Comparison of ENCODE assay signal across 9 mouse cellular contexts in the genomic region with DNA sequence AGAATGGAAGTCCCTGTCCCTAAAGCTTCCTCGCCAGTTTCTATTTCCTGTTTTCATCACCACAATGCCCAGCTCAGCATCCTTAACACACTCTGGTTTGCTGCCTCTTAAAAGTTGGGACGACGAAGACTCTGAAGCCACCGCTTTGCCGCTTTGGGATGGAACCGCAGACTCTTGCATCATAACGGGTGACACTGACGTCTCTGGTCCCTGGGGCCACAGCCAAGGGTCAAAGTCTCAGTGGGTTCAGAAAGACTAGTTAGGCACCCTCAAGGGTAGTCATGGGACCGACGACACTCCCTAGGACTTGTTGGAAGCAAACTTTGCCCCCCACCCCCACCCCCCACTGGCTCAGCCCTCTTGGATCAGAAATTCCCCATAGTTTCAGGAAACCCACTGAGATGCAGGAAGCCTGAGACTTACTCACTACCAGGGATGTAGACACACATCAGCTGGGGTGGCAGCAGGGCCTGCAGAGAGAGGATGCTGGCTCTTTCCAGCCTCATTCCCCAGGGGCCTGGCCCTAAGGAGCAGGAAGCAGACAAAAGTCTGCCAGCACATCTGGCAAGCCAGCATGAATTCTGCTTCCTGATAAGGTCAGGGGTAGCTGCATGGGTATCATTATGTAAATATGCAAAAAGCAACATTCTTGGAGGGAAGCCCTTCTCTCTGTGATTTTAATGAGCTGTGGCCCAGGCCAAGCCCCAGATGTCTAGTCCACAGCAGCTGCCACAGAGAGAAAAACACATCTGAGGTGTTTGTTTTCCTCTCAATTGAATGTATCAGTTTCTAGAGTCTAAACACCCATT. TPM values are rescaled to one million over a fixed set of nuclear protein-coding genes. Genes with fewer than 3 reads are reported as not detected.
A peak's percentile ranks its signal among the peaks of the same experiment; 100 is the strongest.
DNase-seq lines count a peak whose midpoint lies in the region; ATAC-seq lines count a peak whose summit lies in the region.
"Had no signal": no experiment of that assay in that cellular context is flagged by ENCODE, and none has a peak within 500 bp of the region (broad histone marks: within the 10 kb centered on the region; RNA-seq: fewer than 3 reads in every experiment).

No protein-coding gene starts in this region.

- WGBS in lung, embryonic 16.5 days, result 36% methylated on average over 10 of the region's 10 CpGs

- no peak overlapping the region for H3K4me2 ChIP-seq in lung, embryonic 16.5 days (ENCODE audit: low read depth, low read length)

- ATAC-seq in granulocyte monocyte progenitor cell, adult 5-6 weeks (replicated peaks; ENCODE audit: poor library complexity, severe bottlenecking), result peak; percentile 76
- ATAC-seq in lung, embryonic 16.5 days (ENCODE audit: low read depth), result peak; percentile 89

- H3K9ac ChIP-seq in lung, embryonic 16.5 days (ENCODE audit: low read length), result no peak overlapping the region

- no peaks in the 10 kb centered on the region for H3K9me3 ChIP-seq in lung, embryonic 16.5 days (ENCODE audit: control insufficient read depth, low read length)

- H3K27me3 ChIP-seq in lung, embryonic 16.5 days (ENCODE audit: control insufficient read depth, insufficient read depth, low read depth, low read length), result no peaks in the 10 kb centered on the region

- H3K27ac ChIP-seq in lung, embryonic 16.5 days (ENCODE audit: low read length), result peak overlapping the region; percentile 65

- no peaks in the 10 kb centered on the region for H3K36me3 ChIP-seq in lung, embryonic 16.5 days (ENCODE audit: control insufficient read depth, insufficient read depth, low read length)
- H3K36me3 ChIP-seq: G1E had no signal

- H3K4me3 ChIP-seq in lung, embryonic 16.5 days (ENCODE audit: low read length), result no peak overlapping the region

- peak; percentile 17 for DNase-seq in urinary bladder, postnatal 14 days (ENCODE audit: low spot score)
- no peak for DNase-seq in urinary bladder, adult 18-20 months (ENCODE audit: low spot score in 2 of 2)
- peak; percentile 78 for DNase-seq in kidney, adult 11 months
- DNase-seq in testis, postnatal 10 days (ENCODE audit: low spot score), result peak; percentile 69
- no peak for DNase-seq in urinary bladder, postnatal 10 days (ENCODE audit: low spot score)
- no peak for DNase-seq in retina, postnatal 1 day

- peaks cover 16% of the 10 kb centered on the region for H3K4me1 ChIP-seq in lung, embryonic 16.5 days (replicated peaks; ENCODE audit: control insufficient read depth, insufficient read depth, low read length)

RNA-seq across cellular contexts. Expression of a gene that starts 38.5 kb away (rescaled TPM):
- total RNA-seq in granulocyte monocyte progenitor cell, adult 5-6 weeks (2014; fragmentation: Nextera tagmentation), result 10.1 and 15.3 TPM in 2 replicates
- 15.6 and 21.7 TPM in 2 replicates for total RNA-seq in granulocyte monocyte progenitor cell, adult 5-6 weeks (2017)
- 175 and 183 TPM in 2 replicates for polyA plus RNA-seq in lung, embryonic 16.5 days (2015; fragmentation: Nextera tagmentation; extraction: Ambion mirVana)
- total RNA-seq: G1E had no signal

RNA-seq across cellular contexts. Expression of a gene that starts 55.0 kb away (rescaled TPM):
- total RNA-seq in granulocyte monocyte progenitor cell, adult 5-6 weeks (2014; fragmentation: Nextera tagmentation), result 45.7 and 52.0 TPM in 2 replicates
- total RNA-seq in granulocyte monocyte progenitor cell, adult 5-6 weeks (2017), result 27.1 and 28.1 TPM in 2 replicates
- polyA plus RNA-seq in lung, embryonic 16.5 days (2015; fragmentation: Nextera tagmentation; extraction: Ambion mirVana), result 33.5 and 34.8 TPM in 2 replicates

Comparison
In these comparisons a context has a peak if more than half of its experiments do, and no peak if none do; other contexts are left out.
1. DNase-seq: peak in urinary bladder, postnatal 14 days (single experiment), kidney, adult 11 months (single experiment) and testis, postnatal 10 days (single experiment); none in urinary bladder, adult 18-20 months (0 of 2), urinary bladder, postnatal 10 days (single experiment) and retina, postnatal 1 day (single experiment).